Mouse (Mus musculus): Measurements from ENCODE around the gene Spata20. TPM values are rescaled to one million over a fixed set of nuclear protein-coding genes. Genes with fewer than 3 reads are reported as not detected.

Gene Spata20
- total RNA-seq, 1 experiment from 2014 or later, result 0.67 TPM

DNA sequence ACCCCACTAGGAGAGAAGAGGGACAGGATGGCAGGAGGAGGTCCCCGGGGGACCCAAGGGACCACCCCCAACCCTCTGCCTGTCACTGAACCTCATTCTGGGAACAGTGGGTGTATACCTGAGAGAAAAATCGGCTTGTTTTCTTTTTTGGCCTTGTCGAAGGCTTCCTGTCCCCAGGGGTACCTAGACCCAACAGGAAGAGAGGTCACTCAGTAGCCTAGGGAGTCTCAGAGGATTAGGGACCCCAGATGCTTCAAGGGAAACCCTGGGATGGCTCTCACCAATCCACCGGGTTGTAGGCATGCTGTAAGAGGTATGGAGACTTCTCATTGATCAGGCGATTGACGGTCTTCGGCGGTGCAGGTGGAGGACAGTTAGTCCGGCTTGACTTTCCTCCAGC lies 1.3 kb downstream of the Spata20 start:
- no peak for ATAC-seq (replicated peaks; ENCODE audit: insufficient number of reproducible peaks, low FRiP score, low TSS enrichment, poor library complexity, severe bottlenecking)

DNA sequence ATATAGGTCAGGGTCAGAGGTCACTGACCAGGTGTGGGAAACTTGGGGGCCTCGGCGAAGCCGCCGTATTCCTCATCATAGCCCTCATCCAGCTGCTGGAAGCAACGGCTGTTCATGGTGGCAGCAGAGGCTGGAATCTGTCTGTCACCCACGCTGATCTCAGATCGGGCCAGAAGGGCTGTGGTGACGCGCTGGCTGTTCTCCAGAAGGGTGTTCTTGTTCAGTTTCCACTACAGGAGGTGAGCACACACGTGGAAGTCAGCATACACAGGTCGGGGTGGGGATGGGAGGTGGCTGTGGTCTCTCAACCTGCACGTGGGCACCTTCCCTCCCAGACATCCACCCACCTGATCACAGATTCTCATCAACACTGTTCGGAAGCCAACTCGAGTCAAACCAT lies 2.1 kb downstream of the Spata20 start:
- ATAC-seq (replicated peaks; ENCODE audit: insufficient number of reproducible peaks, low FRiP score, low TSS enrichment, poor library complexity, severe bottlenecking), result no peak

DNA sequence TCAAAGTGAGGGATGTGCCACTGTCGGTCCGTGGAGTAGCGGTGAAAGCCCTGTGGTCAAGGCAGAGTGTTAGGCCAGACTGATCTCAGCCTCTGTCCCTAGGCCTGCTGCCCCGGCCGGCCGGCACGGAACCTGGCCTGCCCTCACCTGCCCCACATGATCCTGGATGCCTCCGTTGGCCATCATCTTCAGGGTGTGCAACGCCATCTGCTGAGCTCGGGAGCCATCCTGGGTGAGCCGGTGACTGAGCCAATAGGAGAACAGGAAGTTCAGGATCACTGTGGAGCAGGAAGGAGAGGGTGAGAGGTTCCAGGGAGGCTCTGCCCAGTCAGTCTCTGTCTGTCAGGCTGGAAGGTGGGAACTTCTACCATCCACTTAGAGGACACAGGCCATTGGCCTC lies 2.5 kb downstream of the Spata20 start:
- no peak for ATAC-seq (replicated peaks; ENCODE audit: insufficient number of reproducible peaks, low FRiP score, low TSS enrichment, poor library complexity, severe bottlenecking)

DNA sequence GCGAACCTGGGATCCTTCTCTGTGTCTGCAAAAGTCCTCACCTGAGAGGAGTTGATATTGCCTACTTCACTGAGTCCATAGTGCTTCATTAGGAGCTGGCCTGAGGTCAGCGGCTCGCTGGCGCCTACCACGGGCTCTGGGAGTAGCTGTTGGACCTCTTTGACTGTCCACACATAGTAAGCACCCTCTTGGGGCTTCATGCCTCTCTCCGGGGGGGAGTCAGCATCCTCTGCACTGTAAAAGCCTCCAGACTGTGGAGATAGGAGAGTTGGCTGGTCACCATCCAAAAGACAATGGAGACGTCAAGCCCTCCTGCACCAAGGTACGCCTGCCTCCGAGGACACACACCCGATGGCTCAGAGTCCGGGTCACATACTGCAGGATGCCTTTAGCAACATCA lies 3.2 kb downstream of the Spata20 start:
- ATAC-seq (replicated peaks; ENCODE audit: insufficient number of reproducible peaks, low FRiP score, low TSS enrichment, poor library complexity, severe bottlenecking), result no peak

DNA sequence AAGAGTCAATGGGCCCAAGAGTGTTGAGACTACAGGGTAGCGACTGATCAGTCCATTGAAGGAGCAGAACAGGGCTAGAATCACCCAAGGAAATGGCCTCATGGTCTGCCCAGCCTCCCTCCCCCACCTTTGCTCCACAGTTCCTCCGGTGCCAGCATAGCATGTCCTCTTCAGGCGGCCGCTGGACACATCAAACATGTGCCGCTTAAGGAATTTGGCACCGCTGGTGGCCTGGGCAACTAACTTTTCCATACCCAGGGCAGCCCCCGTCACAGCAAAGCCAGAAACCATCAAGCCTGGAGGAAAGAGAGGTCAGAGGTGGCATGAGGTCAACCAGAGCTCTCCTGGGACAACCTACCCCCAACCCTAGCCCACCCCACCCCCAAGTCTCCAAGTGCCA lies 4.0 kb downstream of the Spata20 start:
- no peak for ATAC-seq (replicated peaks; ENCODE audit: insufficient number of reproducible peaks, low FRiP score, low TSS enrichment, poor library complexity, severe bottlenecking)

DNA sequence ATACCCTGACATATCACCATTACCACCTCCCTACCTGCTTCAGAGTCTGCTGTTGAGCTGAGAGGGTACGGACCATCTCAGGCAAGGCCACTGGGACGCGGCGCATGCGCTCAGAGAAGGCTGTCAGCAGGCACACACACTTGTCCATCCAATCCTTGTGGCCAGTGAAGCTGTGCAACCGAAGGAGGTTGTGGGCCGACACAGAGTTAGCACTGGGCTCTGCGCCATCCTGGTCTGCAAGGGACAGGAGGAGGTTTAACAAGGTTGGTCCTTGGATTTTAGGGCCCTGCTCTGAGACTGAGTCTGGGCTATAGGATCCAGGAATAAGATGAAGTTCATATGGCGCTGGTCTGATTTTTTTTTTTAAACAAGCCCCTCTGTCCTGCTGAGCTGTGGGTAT lies 5.6 kb downstream of the Spata20 start:
- no peak for ATAC-seq (replicated peaks; ENCODE audit: insufficient number of reproducible peaks, low FRiP score, low TSS enrichment, poor library complexity, severe bottlenecking)

DNA sequence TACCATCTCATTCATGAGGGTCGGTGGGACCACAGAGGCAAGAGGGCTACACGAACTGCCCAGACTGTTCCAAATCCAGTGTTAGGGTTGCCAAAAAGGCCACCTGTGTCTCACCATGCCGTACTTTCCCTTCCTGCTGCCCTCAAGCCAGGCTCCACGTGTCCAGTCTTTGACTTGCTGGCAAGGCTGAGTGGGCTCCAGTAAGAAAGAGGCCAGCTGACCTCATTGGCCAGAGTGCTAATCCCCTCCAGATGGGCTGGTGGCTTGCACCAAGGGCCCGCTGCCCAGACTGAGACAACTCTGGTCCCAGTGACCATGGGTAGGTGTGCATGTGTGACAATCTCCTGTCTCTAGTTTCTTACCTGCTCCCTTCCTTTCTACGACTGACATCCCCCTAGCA lies 8.3 kb downstream of the Spata20 start:
- ATAC-seq (replicated peaks; ENCODE audit: insufficient number of reproducible peaks, low FRiP score, low TSS enrichment, poor library complexity, severe bottlenecking), result no peak

DNA sequence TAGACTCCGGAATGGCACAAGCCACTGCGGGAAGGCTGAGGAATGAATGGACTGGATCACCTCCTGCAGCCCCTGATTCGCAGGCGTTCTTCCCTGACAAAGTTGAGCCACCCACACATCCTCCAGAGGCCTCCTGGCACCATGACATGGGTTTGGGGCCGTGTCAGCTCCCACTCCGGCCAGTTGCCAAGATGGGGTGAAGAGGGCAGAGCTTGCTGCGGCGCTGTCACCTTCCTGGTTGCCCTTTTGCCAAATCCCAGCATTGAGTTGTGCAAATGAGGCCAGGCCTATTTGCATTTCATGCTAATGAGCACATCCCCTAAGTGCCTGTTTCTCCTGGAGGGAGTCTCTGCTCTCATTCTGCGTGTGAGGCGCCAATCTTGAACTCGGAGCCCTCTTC lies 10.3 kb downstream of the Spata20 start:
- ATAC-seq (replicated peaks; ENCODE audit: insufficient number of reproducible peaks, low FRiP score, low TSS enrichment, poor library complexity, severe bottlenecking), result no peak

DNA sequence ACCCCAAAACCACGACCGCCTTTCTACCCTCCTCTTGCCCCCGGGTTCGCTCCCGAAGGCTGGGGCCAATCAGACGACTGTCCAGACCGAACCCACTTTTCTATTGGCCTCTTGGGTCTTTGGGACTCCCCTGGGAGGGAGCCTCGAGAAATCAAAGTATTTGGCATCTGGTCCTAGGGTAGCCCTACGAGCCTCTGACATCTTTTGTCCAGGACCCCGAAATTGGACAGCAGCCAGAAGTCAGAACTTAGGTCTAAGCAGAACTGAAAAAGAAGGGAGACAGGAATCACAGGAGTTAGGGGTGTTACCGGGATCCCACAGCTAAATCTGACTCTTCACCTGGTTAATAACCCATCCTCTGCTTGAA lies 11.5 kb downstream of the Spata20 start:
- ATAC-seq (replicated peaks; ENCODE audit: insufficient number of reproducible peaks, low FRiP score, low TSS enrichment, poor library complexity, severe bottlenecking), result no peak

DNA sequence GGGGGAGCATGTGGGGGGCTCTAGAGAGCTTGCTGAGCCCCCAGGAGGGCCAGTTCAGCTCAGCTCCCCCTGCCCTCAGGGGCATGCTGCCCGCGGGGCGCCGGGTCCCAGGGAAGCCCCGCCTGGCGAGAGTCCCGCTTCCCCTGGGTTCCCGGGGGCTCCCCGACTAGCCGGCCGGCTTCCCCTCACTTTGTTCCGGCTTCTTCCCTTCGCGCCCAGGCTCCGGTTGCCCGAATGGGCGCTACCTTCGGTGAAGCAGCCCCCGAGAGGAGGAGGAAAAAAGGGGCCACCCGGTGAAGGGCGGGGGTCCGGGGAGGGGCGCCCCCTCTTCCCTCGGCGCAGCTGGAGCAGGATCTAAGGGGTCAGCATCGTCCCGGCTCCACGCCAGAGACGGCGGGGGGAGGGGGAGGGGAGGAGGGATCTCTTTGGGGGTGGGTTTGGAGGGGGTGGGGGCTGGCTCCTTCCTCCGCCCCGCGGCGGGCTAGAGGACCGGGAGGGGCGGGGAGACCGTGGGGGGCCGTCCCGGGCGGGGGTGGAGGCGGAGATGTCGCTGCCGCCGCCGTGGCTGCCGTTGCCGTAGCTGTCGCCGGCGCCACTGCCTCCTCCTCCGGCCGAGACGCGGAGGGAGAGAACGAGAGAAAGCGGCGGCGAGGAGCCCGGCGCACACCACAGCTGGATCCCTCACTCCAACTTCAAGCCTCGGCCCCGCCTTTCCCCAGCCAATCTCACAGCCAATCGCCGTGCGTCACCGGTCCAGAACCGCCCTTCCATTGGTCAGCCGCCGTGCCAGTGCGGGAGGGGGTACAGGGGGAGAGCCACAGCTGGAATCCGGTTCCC lies 12.1 kb downstream of the Spata20 start, which contains the start of gene Cacna1g:
TSS of gene Cacna1g (minus strand) at position 492 of the 837 bp plus-strand sequence.
- peak; percentile 45 for ATAC-seq (replicated peaks; ENCODE audit: insufficient number of reproducible peaks, low FRiP score, low TSS enrichment, poor library complexity, severe bottlenecking)

DNA sequence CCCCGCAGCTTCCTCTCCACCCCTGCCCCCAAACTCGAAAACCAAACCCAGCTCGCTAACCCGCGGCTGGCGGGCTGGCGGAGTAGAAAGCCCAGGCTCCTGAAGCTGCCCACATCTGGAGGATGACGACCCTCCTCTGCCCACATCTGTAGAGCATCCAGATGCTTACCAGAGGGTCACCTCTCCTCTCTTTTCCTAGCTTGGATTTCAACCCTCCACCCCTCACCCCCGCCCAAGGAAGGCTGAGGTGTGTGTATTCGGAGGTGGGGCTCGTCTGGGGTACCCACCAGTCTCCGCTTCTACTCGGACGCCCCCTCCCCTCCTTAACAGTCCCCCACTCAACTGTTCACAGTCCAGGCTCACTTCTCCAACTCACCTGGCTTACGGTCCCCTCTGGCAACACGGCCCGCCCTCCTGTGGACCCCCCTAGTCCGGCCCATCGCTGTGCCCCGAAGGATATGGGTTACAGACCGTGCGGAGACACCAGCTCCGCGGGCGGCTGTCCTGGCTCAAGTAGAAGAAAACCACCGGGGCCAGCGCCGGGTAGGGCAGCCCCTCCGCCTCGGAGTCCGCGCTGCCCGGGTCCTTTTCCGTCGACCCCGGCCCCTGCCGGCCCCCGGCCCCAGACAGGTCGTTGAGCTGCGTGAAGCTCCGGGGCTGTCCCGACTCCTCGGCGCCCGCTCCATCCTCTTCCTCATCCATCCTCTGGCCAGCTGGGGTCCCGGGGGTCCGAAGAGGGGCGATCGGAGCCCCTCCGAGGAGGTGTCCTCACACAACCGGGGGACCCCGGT lies 12.9 kb downstream of the Spata20 start:
- ATAC-seq (replicated peaks; ENCODE audit: insufficient number of reproducible peaks, low FRiP score, low TSS enrichment, poor library complexity, severe bottlenecking), result no peak

DNA sequence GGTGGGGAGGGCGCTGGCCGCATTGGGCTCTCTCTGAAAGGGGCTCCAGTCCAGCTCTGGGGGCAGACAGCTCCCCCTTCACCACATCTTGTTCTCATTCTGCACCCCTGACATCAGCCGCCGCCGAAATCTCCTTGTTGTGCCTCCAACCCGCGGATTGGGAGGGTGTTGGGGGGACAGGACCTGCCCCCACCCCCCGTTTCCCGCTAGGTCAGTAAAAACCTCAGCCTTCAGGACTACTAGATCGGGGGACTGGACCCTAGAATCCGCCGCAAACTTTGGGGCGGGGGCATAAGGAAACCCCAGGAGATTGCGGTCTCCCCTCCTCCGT lies 13.4 kb downstream of the Spata20 start:
- no peak for ATAC-seq (replicated peaks; ENCODE audit: insufficient number of reproducible peaks, low FRiP score, low TSS enrichment, poor library complexity, severe bottlenecking)

DNA sequence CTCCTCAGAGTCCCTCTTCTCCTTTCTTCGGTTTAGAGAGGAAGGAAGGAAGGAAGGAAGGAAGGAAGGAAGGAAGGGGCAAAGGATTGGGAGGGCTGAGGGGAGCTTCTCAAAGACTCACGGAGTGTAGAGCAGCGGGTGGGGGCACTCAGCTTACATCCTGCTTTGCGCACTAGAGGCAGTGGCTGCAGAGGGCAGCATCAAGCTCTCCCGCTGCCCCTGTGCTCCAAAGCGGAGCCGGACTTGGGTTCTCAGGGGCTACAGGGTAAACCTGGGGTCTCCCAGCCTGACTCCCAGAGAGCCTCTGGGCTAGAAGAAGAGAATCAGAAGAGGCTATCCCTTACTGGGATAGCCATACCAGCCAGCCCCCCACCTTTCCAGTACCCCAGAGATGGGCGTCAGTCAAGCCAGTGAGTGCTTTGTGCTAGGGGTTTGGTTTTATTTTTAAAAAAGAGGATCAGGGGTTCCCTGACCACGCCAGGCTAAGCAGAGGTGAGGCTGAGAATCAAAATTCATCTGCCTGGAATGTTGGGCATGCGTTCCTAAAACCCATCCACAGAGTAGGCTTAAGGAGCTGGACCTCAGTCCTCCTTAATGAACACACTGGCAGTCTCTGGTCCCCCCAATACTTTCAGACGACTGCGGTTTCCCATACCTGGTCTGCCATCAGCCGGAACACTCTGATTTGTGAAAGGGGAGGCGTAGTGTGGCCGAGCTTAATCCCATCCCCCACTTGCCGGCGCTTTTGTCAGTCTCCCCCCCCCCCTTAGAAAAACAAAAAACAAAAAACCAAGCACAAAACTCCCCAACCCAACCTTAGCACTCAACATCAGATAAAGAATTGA lies 14.0 kb downstream of the Spata20 start:
- no peak for ATAC-seq (replicated peaks; ENCODE audit: insufficient number of reproducible peaks, low FRiP score, low TSS enrichment, poor library complexity, severe bottlenecking)

DNA sequence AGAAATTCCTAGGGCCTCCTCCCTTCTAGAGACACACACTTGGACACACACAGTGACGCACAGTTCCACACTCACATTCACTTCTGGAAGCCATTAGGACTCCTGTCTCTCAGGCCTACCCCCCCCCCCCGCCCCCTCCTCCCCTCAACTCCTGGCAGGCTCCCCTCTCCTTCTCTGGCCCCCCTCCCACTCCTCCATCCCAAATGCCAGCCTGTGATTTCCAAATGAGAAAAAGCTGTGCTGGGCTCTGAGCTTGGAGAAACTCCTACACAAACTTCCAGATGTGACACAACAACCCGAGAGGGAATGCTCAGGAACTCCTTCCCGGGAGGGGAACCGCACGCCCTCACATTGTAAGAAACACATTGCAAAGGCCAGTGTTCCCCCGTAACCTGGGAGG lies 15.6 kb downstream of the Spata20 start:
- no peak for ATAC-seq (replicated peaks; ENCODE audit: insufficient number of reproducible peaks, low FRiP score, low TSS enrichment, poor library complexity, severe bottlenecking)

DNA sequence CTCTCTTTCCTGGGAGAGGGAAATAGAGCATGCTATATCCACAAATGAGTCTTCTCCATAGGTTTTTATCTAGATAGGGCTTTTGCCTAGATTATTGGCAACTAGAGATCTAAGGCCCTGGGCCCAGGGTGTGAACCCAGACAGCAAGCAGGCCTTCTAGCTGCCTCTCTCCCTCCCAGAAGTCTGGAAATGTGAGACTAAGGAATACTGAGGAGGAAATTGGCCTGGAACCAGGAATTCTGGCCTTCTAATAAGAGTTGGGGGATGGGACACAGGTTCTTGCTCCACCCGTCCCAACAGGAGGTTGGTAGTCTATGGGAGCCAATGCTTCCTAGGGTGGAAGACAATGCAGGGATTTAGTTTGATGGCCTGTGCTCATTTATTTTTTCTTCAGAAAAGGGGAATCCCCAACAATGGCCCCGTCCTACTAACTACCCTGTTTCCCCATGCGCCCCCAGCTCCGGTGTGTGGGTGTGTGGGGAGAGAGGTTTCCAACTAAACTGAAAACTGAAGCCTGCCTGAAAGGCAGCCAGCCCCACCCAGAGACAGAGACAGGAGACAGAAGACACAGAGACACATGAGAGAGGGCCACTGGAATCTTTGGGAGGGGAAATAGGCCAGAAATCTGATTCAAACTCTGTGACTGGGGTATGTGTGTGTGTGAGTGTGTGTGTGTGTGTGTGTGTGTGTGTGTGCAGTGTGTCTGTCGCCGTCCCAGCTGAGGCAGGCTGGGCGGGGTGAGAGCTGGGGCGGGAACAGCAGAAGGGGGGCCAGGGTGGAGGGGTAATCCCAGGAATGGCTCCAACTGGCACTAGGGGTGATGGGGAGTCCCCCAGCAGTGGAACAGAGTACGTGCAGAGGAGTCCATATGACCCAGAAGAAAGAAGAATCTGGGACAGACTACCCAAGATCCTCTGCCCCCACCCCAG lies 16.6 kb downstream of the Spata20 start:
- ATAC-seq (replicated peaks; ENCODE audit: insufficient number of reproducible peaks, low FRiP score, low TSS enrichment, poor library complexity, severe bottlenecking), result no peak

DNA sequence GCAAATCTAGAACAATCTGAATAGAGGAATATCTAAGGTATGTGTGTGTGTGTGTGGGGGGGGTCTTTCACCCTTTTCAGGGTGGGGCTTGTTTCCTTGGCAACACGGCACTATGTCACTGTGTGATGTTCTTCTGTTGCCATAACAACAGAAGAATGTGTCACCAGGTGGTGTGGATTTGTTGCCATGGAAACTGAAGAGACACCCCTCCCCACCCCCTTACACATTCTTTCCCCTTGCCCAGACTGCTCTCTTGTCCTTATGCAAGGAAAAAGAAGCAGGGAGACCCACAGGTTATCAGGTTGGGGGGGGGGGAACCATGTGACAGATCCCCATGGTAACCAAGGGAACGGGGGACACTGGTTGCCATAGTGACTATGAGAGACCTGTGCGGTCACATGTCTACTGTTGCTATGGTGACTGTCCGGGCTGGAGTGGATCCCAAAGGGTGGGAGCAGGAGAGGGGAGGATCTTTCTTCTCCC lies 17.4 kb downstream of the Spata20 start:
- ATAC-seq (replicated peaks; ENCODE audit: insufficient number of reproducible peaks, low FRiP score, low TSS enrichment, poor library complexity, severe bottlenecking), result no peak

DNA sequence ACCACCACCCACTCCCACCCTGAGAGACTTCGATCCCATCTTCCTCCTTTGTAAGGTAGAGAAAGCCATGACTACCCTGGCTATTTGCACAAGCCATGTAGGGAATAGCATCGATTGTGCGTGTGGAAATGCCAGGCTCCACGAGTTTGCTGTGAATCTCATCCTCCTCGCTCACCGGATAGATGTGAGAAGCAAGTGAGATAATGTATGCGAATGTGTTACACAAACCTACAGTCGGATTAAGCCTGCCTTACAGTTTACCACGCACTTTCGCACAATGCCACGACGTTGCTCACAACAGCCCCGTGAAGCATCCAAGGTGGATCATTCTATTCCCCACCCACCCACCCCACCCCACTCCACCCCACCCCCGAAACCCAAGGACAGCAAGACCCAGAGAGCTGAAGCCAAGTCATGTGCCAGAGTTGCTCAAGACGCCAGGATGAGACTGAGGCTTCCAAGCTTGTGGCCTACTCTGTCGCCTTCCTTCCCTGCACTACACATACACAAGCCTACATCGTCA lies 19.6 kb downstream of the Spata20 start:
- no peak for ATAC-seq (replicated peaks; ENCODE audit: insufficient number of reproducible peaks, low FRiP score, low TSS enrichment, poor library complexity, severe bottlenecking)

DNA sequence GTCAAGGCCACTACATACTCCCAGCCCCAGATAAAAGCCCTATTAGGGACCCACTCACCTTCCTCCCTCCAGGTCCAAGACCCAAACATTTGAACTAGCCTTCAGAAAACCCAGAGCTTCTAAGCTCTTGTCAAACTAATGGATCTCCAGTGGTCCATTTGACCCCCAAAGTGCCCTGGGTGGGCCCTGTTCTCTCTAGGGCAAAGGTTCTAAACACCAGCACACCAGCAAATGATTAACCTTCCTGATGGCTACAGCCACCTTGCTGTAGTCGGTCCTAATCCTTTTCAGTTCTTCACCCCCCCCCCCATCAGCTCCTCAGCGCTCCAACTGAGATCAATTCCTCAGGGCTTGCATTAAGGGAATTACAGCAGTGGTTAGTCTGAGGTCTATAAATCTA lies 21.8 kb downstream of the Spata20 start:
- no peak for ATAC-seq (replicated peaks; ENCODE audit: insufficient number of reproducible peaks, low FRiP score, low TSS enrichment, poor library complexity, severe bottlenecking)

Data from monocyte, adult 5-6 weeks (primary cell).